Mouse (Mus musculus) heart, adult 9 months (tissue): ENCODE results near the gene Tmem236.

Source experiments
- DNase-seq, 2 experiments: peaks; one replicate each; pipeline ENCODE4 v3.0.0; 2022; ENCODE audit warnings: low spot score in 2 of 2

The Tmem236 gene

GRCm38 (mm10) chr2:14174334-14174733 lies at the start of gene Tmem236:
Gene Tmem236, plus strand, starts transcription at chr2:14174523.
- no peak for DNase-seq

- DNase-seq: no peak
Observed at GRCm38 (mm10) chr2:14126387-14126786, 47.9 kb upstream of the Tmem236 start.

GRCm38 (mm10) chr2:14127629-14128028 lies 46.7 kb upstream of the Tmem236 start:
- no peak for DNase-seq

- DNase-seq: no peak
Observed at GRCm38 (mm10) chr2:14130641-14131339, 43.5 kb upstream of the Tmem236 start.

- DNase-seq: no peak
Observed at GRCm38 (mm10) chr2:14132468-14133326, 41.6 kb upstream of the Tmem236 start.

- DNase-seq: peak; percentile 17 to 36
Observed at GRCm38 (mm10) chr2:14136906-14137305, 37.4 kb upstream of the Tmem236 start.

GRCm38 (mm10) chr2:14139590-14139989 lies 34.7 kb upstream of the Tmem236 start:
- DNase-seq: no peak

GRCm38 (mm10) chr2:14140044-14140443 lies 34.3 kb upstream of the Tmem236 start:
- no peak for DNase-seq

- DNase-seq: peak; percentile 57
Observed at GRCm38 (mm10) chr2:14145311-14145710, 29.0 kb upstream of the Tmem236 start.

- DNase-seq: no peak
Observed at GRCm38 (mm10) chr2:14146913-14147312, 27.4 kb upstream of the Tmem236 start.

- DNase-seq: no peak
Observed at GRCm38 (mm10) chr2:14150829-14151228, 23.5 kb upstream of the Tmem236 start.

GRCm38 (mm10) chr2:14151854-14152253 lies 22.5 kb upstream of the Tmem236 start:
- DNase-seq: no peak

- no peak for DNase-seq
Observed at GRCm38 (mm10) chr2:14159047-14159446, 15.3 kb upstream of the Tmem236 start.

GRCm38 (mm10) chr2:14159756-14160155 lies 14.6 kb upstream of the Tmem236 start:
- DNase-seq: no peak

GRCm38 (mm10) chr2:14164459-14165030 lies 9.8 kb upstream of the Tmem236 start:
- peak; percentile 14 to 59 for DNase-seq

GRCm38 (mm10) chr2:14165066-14165465 lies 9.3 kb upstream of the Tmem236 start:
- no peak for DNase-seq

- peak; percentile 34 to 72 for DNase-seq
Observed at GRCm38 (mm10) chr2:14165618-14166344, 8.5 kb upstream of the Tmem236 start.

- no peak for DNase-seq
Observed at GRCm38 (mm10) chr2:14167721-14168120, 6.6 kb upstream of the Tmem236 start.

GRCm38 (mm10) chr2:14176460-14177193 lies 2.3 kb downstream of the Tmem236 start:
- DNase-seq: no peak

GRCm38 (mm10) chr2:14184375-14184774 lies 10.1 kb downstream of the Tmem236 start:
- DNase-seq: no peak

- DNase-seq: no peak
Observed at GRCm38 (mm10) chr2:14190684-14191083, 16.4 kb downstream of the Tmem236 start.
